In genomic region chr11:33398701-33399100, GRCm38 (mm10) we compare ENCODE assay signal across 19 mouse cellular contexts.
DNase-seq lines count a peak whose midpoint lies in the region; ATAC-seq and TF ChIP-seq lines count a peak whose summit lies in the region.
"Had no signal": no experiment of that assay in that cellular context is flagged by ENCODE, and none has a peak within 500 bp of the region (broad histone marks: within the 10 kb centered on the region; RNA-seq: fewer than 3 reads in every experiment).

No protein-coding gene starts in this region.

- WGBS in lung, embryonic 16.5 days: 70% methylated on average over 3 of the region's 3 CpGs
- WGBS in lung, adult 2 months: 44% methylated on average over 3 of the region's 3 CpGs
- 73% methylated on average over 3 of the region's 3 CpGs for whole genome bisulfite sequencing in hindbrain, postnatal 0 days

- H3K4me2 ChIP-seq in lung, embryonic 16.5 days (ENCODE audit: low read depth, low read length): no peak overlapping the region
- H3K4me2 ChIP-seq in hindbrain, postnatal 0 days (ENCODE audit: low read depth, low read length): no peak overlapping the region
- H3K4me2 ChIP-seq: heart, embryonic 11.5 days; kidney, embryonic 15.5 days; midbrain, embryonic 12.5 days had no signal

- no peaks in the 10 kb centered on the region for H3K27me3 ChIP-seq in lung, embryonic 16.5 days (ENCODE audit: control insufficient read depth, insufficient read depth, low read depth, low read length)
- no peaks in the 10 kb centered on the region for H3K27me3 ChIP-seq in hindbrain, postnatal 0 days (ENCODE audit: insufficient read depth, low read length)
- H3K27me3 ChIP-seq: kidney, embryonic 15.5 days; midbrain, embryonic 12.5 days had no signal

- DNase-seq in adrenal gland, adult 2 months: peak; percentile 45
- DNase-seq in adrenal gland, postnatal 4 days (ENCODE audit: low spot score in 2 of 2): no peak
- DNase-seq in lung, adult 2 months: no peak
- DNase-seq in fibroblast of lung, adult 2 months (ENCODE audit: low read depth): peak; percentile 7
- peak; percentile 42 for DNase-seq in lung, postnatal 36 days
- DNase-seq in layer of hippocampus, adult 8-10 months (ENCODE audit: low spot score in 2 of 2): no peak
- DNase-seq in hindbrain, postnatal 0 days (ENCODE audit: low spot score): no peak
- DNase-seq: cerebellum, adult 11 months; cerebellum, adult 9-11 months; kidney, adult 11 months; kidney, postnatal 4 days; layer of hippocampus, adult 9-11 months; right cerebral cortex, postnatal 25 days; thymus, postnatal 36 days had no signal

- no peak overlapping the region for H3K27ac ChIP-seq in lung, embryonic 16.5 days (ENCODE audit: low read length)
- no peak overlapping the region for H3K27ac ChIP-seq in hindbrain, postnatal 0 days
- H3K27ac ChIP-seq: kidney, embryonic 15.5 days; midbrain, embryonic 12.5 days had no signal

- no peaks in the 10 kb centered on the region for H3K36me3 ChIP-seq in lung, embryonic 16.5 days (ENCODE audit: control insufficient read depth, insufficient read depth, low read length)
- no peaks in the 10 kb centered on the region for H3K36me3 ChIP-seq in hindbrain, postnatal 0 days (ENCODE audit: insufficient read depth, low read length)
- H3K36me3 ChIP-seq: kidney, embryonic 15.5 days; midbrain, embryonic 12.5 days had no signal

- no peaks in the 10 kb centered on the region for H3K9me3 ChIP-seq in lung, embryonic 16.5 days (ENCODE audit: control insufficient read depth, low read length)
- H3K9me3 ChIP-seq in hindbrain, postnatal 0 days (ENCODE audit: low read length): no peaks in the 10 kb centered on the region
- H3K9me3 ChIP-seq: kidney, embryonic 15.5 days; midbrain, embryonic 12.5 days had no signal

- no peak for TF ChIP-seq POLR2A in lung, adult 2 months (IDR thresholded peaks at IDR 0.05; ENCODE audit: borderline replicate concordance, extremely low read depth, low read depth, low read length)

- no peak overlapping the region for H3K4me3 ChIP-seq in lung, embryonic 16.5 days (ENCODE audit: low read length)
- no peak overlapping the region for H3K4me3 ChIP-seq in lung, adult 2 months (replicated peaks; ENCODE audit: extremely low read depth, low read depth, low read length)
- no peak overlapping the region for H3K4me3 ChIP-seq in hindbrain, postnatal 0 days (ENCODE audit: low read length)
- H3K4me3 ChIP-seq: kidney, embryonic 15.5 days; midbrain, embryonic 12.5 days had no signal

- no peaks in the 10 kb centered on the region for H3K4me1 ChIP-seq in lung, embryonic 16.5 days (replicated peaks; ENCODE audit: control insufficient read depth, insufficient read depth, low read length)
- H3K4me1 ChIP-seq in lung, adult 2 months (ENCODE audit: control insufficient read depth, insufficient read depth, low read length): no peaks in the 10 kb centered on the region
- H3K4me1 ChIP-seq in hindbrain, postnatal 0 days (ENCODE audit: insufficient read depth, low read length): no peaks in the 10 kb centered on the region
- H3K4me1 ChIP-seq: kidney, embryonic 15.5 days; midbrain, embryonic 12.5 days had no signal

- no peak for TF ChIP-seq CTCF in lung, adult 2 months (IDR thresholded peaks at IDR 0.05; ENCODE audit: insufficient read depth, low read length)
- TF ChIP-seq CTCF in hindbrain, postnatal 0 days (IDR thresholded peaks at IDR 0.05; ENCODE audit: low read depth): no peak

- peak; percentile 43; the same call in 1 of the 2 replicates for ATAC-seq in lung, embryonic 16.5 days (ENCODE audit: low read depth)
- no peak for ATAC-seq in hindbrain, postnatal 0 days
- ATAC-seq: forebrain, embryonic 14.5 days had no signal

- H3K9ac ChIP-seq in lung, embryonic 16.5 days (ENCODE audit: low read length): no peak overlapping the region
- no peak overlapping the region for H3K9ac ChIP-seq in hindbrain, postnatal 0 days (replicated peaks; ENCODE audit: low read length)
- H3K9ac ChIP-seq: kidney, embryonic 15.5 days; midbrain, embryonic 12.5 days had no signal

Comparison
In these comparisons a context has a peak if more than half of its experiments do, and no peak if none do; other contexts are left out.
1. DNase-seq: peak in adrenal gland, adult 2 months (single experiment), fibroblast of lung, adult 2 months (single experiment) and lung, postnatal 36 days (single experiment); none in adrenal gland, postnatal 4 days (0 of 2), lung, adult 2 months (single experiment), layer of hippocampus, adult 8-10 months (0 of 2) and hindbrain, postnatal 0 days (single experiment).